Mouse (Mus musculus): ENCODE data around the gene Dcaf8. TPM values are rescaled to one million over a fixed set of nuclear protein-coding genes. Genes with fewer than 3 reads are reported as not detected.

Dcaf8 gene
- polyA plus RNA-seq, 1 experiment from 2014 or later, result 153 TPM

DNA sequence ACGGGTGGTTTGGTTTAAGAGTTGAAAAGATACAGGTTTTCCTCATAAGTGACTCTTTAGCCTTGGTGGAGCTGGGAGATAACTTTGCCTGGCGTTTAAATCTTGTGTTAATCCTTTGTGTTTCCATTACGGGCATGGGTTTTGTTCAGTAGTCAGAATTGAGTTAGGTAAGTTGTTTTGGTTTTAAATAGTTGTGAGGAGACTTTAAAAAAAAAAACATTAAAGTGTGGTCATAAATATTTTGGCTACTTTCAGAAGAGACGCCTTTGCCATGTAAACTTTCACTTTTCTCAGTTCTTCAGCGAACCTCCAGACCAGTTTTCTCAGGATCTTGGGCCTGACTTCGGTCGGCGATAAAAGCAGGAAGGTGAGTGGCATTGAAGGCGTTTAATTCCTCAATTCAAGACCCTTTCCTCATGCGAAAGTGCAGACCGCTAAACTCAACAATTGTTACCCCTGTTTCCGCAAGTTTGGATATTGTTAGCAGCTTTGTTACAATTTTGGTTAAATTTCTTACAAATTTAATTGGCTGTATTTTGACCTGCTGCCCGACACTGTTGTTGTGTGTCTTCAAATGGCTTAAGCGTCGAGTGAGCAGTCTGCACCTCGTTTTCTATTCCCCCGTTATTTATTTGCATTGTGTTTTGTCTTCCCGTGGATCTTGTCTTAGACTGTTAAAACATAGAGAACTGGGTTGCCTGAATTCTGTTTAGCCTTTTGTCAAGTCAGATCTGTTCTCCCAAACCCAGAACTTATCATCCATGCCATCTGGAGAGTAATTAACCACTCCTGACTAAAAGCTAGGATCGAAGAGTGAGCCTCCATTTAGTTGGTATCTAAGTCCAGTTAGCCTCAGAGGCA lies 1.3 kb downstream of the Dcaf8 start:
- H3K9ac ChIP-seq, result peak overlapping the region; percentile 99
- no peaks in the 10 kb centered on the region for H3K9me3 ChIP-seq
- peaks cover 21% of the 10 kb centered on the region for H3K4me1 ChIP-seq
- H3K36me3 ChIP-seq, result peaks cover 36% of the 10 kb centered on the region
- peak overlapping the region; percentile 90 for H3K4me3 ChIP-seq
- peak overlapping the region; percentile 73 for H3K4me2 ChIP-seq
- peak overlapping the region; percentile 97 for H3K27ac ChIP-seq
- H3K27me3 ChIP-seq, result no peaks in the 10 kb centered on the region
- no peak for ATAC-seq (ENCODE audit: insufficient number of reproducible peaks, insufficient read depth, low FRiP score, low TSS enrichment, low read depth)
- WGBS, result 14% methylated on average over 19 of the region's 19 CpGs

DNA sequence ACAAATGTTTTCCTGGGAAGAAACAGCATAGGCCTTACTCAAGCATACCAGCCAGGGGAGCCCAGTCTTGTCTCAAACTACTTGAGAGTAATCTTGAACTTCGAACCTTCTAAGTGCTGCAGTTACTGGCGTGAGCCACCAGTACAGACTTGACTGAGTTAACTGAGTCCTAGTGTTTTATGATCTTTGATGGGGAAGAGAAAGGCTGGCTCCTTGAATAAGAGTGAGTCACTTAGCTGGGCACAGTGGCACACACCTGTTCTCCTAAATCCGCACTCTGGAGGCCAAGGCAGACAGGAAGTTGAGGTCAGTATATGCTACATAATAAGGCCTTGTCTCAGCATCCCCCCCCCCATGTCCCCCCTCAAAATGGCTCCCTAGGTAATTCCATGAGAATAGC lies 6.7 kb downstream of the Dcaf8 start:
- 90% methylated on average over 3 of the region's 3 CpGs for WGBS
- Histone ChIP-seq H3K27ac (no peak overlapping the region), H3K4me2 (no peak overlapping the region), H3K9me3 (no peaks in the 10 kb centered on the region), H3K4me3 (no peak overlapping the region), H3K27me3 (no peaks in the 10 kb centered on the region), H3K9ac (no peak overlapping the region), H3K36me3 (peaks cover 63% of the 10 kb centered on the region), H3K4me1 (peaks cover 14% of the 10 kb centered on the region; the same call in 1 of the 2 replicates)
- no peak for ATAC-seq (ENCODE audit: insufficient number of reproducible peaks, insufficient read depth, low FRiP score, low TSS enrichment, low read depth)

DNA sequence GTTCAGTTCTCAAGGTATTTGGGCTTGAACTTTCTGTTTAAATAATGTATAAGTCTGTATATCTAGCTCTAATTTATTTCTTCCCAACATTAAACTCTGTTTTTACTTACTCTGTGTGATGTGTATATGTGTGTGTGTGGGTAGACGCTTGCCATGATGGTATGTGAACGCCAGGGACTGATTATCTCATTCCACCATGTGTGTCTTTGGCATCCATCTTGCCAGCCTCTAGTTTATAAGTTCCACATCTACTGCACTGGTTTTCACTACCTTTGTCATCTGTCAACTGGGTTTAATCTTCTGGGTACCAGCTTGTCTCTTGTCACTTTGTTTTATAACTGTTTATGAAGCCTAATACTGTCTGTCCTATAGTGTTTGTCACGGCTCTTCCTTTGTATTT lies 7.6 kb downstream of the Dcaf8 start:
- Histone ChIP-seq H3K36me3 (peaks cover 61% of the 10 kb centered on the region), H3K4me2 (no peak overlapping the region), H3K4me3 (no peak overlapping the region), H3K27me3 (no peaks in the 10 kb centered on the region), H3K27ac (no peak overlapping the region), H3K4me1 (0 out of 2 replicates have a peak, but pooled peaks cover 6% of the 10 kb centered on the region), H3K9ac (no peak overlapping the region), H3K9me3 (no peaks in the 10 kb centered on the region)
- ATAC-seq (ENCODE audit: insufficient number of reproducible peaks, insufficient read depth, low FRiP score, low TSS enrichment, low read depth), result no peak
- WGBS, result 91% methylated on average over 3 of the region's 3 CpGs

- H3K4me2 ChIP-seq, result no peak overlapping the region
- no peaks in the 10 kb centered on the region for H3K27me3 ChIP-seq
- no peaks in the 10 kb centered on the region for H3K4me1 ChIP-seq
- no peaks in the 10 kb centered on the region for H3K9me3 ChIP-seq
- peaks cover 19% of the 10 kb centered on the region for H3K36me3 ChIP-seq
- no peak overlapping the region for H3K9ac ChIP-seq
- WGBS, result 63% methylated on average over 4 of the region's 4 CpGs
- no peak overlapping the region for H3K27ac ChIP-seq
- H3K4me3 ChIP-seq, result no peak overlapping the region
- no peak for ATAC-seq (ENCODE audit: insufficient number of reproducible peaks, insufficient read depth, low FRiP score, low TSS enrichment, low read depth)
These were observed 12.1 kb downstream of the Dcaf8 start for GRCm38 (mm10) chr1:172159970-172160369.

- Histone ChIP-seq H3K4me1 (no peaks in the 10 kb centered on the region), H3K4me2 (no peak overlapping the region), H3K9me3 (no peaks in the 10 kb centered on the region), H3K9ac (no peak overlapping the region), H3K27ac (no peak overlapping the region), H3K4me3 (no peak overlapping the region), H3K36me3 (peaks cover 18% of the 10 kb centered on the region), H3K27me3 (no peaks in the 10 kb centered on the region)
- no peak for ATAC-seq (ENCODE audit: insufficient number of reproducible peaks, insufficient read depth, low FRiP score, low TSS enrichment, low read depth)
These were observed 12.6 kb downstream of the Dcaf8 start for GRCm38 (mm10) chr1:172160508-172160907.

- Histone ChIP-seq H3K27me3 (no peaks in the 10 kb centered on the region), H3K36me3 (peaks cover 20% of the 10 kb centered on the region), H3K27ac (no peak overlapping the region), H3K4me3 (no peak overlapping the region), H3K9me3 (no peaks in the 10 kb centered on the region), H3K4me1 (no peaks in the 10 kb centered on the region), H3K9ac (no peak overlapping the region), H3K4me2 (no peak overlapping the region)
- ATAC-seq (ENCODE audit: insufficient number of reproducible peaks, insufficient read depth, low FRiP score, low TSS enrichment, low read depth), result no peak
- 90% methylated on average over 1 of the region's 1 CpGs for WGBS
These were observed 14.1 kb downstream of the Dcaf8 start for GRCm38 (mm10) chr1:172162009-172162408.

- WGBS, result 66% methylated on average over 6 of the region's 6 CpGs
- no peak for ATAC-seq (ENCODE audit: insufficient number of reproducible peaks, insufficient read depth, low FRiP score, low TSS enrichment, low read depth)
- Histone ChIP-seq H3K27ac (no peak overlapping the region), H3K4me1 (no peaks in the 10 kb centered on the region), H3K9ac (no peak overlapping the region), H3K4me2 (no peak overlapping the region), H3K27me3 (no peaks in the 10 kb centered on the region), H3K4me3 (no peak overlapping the region), H3K9me3 (no peaks in the 10 kb centered on the region), H3K36me3 (peaks cover 29% of the 10 kb centered on the region)
These were observed 15.1 kb downstream of the Dcaf8 start for GRCm38 (mm10) chr1:172162959-172163358.

GRCm38 (mm10) chr1:172167911-172168310 lies 20.0 kb downstream of the Dcaf8 start:
- Histone ChIP-seq H3K4me1 (no peaks in the 10 kb centered on the region), H3K4me3 (no peak overlapping the region), H3K27me3 (no peaks in the 10 kb centered on the region), H3K9ac (no peak overlapping the region), H3K36me3 (peaks cover 75% of the 10 kb centered on the region), H3K27ac (no peak overlapping the region), H3K4me2 (no peak overlapping the region), H3K9me3 (no peaks in the 10 kb centered on the region)
- WGBS, result 87% methylated on average over 5 of the region's 5 CpGs
- ATAC-seq (ENCODE audit: insufficient number of reproducible peaks, insufficient read depth, low FRiP score, low TSS enrichment, low read depth), result no peak

- no peak overlapping the region for H3K27ac ChIP-seq
- no peak overlapping the region for H3K9ac ChIP-seq
- no peak overlapping the region for H3K4me3 ChIP-seq
- H3K4me2 ChIP-seq, result no peak overlapping the region
- no peaks in the 10 kb centered on the region for H3K27me3 ChIP-seq
- H3K4me1 ChIP-seq, result no peaks in the 10 kb centered on the region
- peaks cover 94% of the 10 kb centered on the region for H3K36me3 ChIP-seq
- H3K9me3 ChIP-seq, result no peaks in the 10 kb centered on the region
- WGBS, result 92% methylated on average over 5 of the region's 5 CpGs
- no peak for ATAC-seq (ENCODE audit: insufficient number of reproducible peaks, insufficient read depth, low FRiP score, low TSS enrichment, low read depth)
These were observed 21.9 kb downstream of the Dcaf8 start for GRCm38 (mm10) chr1:172169809-172170208.

DNA sequence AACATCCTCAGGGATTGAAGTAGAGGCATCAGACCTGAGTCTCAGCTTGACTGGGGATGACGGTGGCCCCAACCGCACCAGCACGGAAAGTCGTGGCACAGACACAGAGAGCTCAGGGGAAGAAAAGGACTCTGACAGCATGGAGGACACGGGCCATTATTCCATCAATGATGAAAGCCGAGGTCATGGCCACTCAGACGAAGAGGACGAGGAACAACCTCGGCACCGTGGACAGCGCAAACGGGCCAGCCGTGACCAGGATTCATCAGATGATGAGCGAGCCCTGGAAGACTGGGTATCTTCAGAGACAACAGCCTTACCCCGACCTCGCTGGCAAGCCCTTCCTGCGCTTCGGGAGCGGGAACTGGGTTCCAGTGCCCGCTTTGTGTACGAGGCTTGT lies 24.5 kb downstream of the Dcaf8 start:
- ATAC-seq (ENCODE audit: insufficient number of reproducible peaks, insufficient read depth, low FRiP score, low TSS enrichment, low read depth), result no peak
- no peak overlapping the region for H3K9ac ChIP-seq
- WGBS, result 94% methylated on average over 21 of the region's 21 CpGs

DNA sequence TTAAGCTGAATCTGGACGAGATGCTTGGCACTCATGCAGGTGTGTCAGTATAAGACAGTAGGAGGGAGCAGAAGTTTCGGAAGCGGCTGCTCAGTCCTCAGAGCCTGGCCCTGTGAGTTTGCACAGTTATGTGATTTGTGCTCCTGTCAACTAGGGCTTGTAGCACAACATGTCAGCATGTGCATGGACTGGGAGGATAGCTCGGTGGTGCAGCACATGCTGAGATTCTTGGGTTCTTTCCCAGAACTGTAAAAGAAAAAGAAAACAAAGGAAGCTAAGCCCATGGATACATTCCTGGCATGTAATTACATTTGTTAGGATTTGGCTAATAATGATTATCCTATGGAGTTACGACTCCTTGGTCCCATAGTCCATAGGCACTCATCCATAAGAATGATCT lies 25.3 kb downstream of the Dcaf8 start:
- Histone ChIP-seq H3K4me1 (no peaks in the 10 kb centered on the region), H3K9me3 (no peaks in the 10 kb centered on the region), H3K4me3 (no peak overlapping the region), H3K27ac (no peak overlapping the region), H3K4me2 (no peak overlapping the region), H3K27me3 (no peaks in the 10 kb centered on the region), H3K9ac (no peak overlapping the region), H3K36me3 (peaks cover 91% of the 10 kb centered on the region)
- 82% methylated on average over 5 of the region's 5 CpGs for WGBS
- ATAC-seq (ENCODE audit: insufficient number of reproducible peaks, insufficient read depth, low FRiP score, low TSS enrichment, low read depth), result no peak

More for the DNA sequence above, 24.5 kb downstream of the Dcaf8 start:
- H3K4me1 ChIP-seq, result no peaks in the 10 kb centered on the region
- H3K27ac ChIP-seq, result no peak overlapping the region
- no peaks in the 10 kb centered on the region for H3K9me3 ChIP-seq
- H3K4me2 ChIP-seq, result no peak overlapping the region
- H3K27me3 ChIP-seq, result no peaks in the 10 kb centered on the region
- H3K36me3 ChIP-seq, result peaks cover 91% of the 10 kb centered on the region
- H3K4me3 ChIP-seq, result no peak overlapping the region

DNA sequence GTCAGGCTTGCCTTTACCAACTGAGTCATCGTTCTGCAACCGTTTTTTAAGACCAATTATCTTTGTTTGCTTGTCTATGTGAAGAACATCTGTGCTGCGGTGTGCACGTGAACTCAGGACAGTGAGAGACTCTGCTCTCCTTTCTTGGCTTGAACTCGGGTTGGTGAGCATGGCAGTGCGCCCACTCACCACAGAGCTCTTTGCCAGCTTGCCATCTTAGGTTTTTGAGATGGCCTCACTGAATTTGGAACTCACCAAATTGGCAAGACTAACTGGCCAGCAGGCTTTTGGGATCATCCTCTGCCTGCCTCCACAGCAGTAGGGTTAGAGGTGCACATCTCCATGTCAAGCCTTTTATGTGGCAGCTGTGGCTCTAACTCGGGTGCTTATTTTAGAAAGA lies 29.9 kb downstream of the Dcaf8 start:
- H3K4me1 ChIP-seq, result no peaks in the 10 kb centered on the region
- 88% methylated on average over 7 of the region's 7 CpGs for WGBS

More for the DNA sequence above, 29.9 kb downstream of the Dcaf8 start:
- Histone ChIP-seq H3K27me3 (no peaks in the 10 kb centered on the region), H3K4me2 (no peak overlapping the region), H3K4me3 (no peak overlapping the region), H3K27ac (no peak overlapping the region), H3K9me3 (no peaks in the 10 kb centered on the region), H3K9ac (no peak overlapping the region), H3K36me3 (peaks cover 85% of the 10 kb centered on the region)
- ATAC-seq (ENCODE audit: insufficient number of reproducible peaks, insufficient read depth, low FRiP score, low TSS enrichment, low read depth), result no peak

Measured in embryonic facial prominence, embryonic 13.5 days (tissue).